Mouse (Mus musculus) retina, postnatal 7 days (tissue): Measurements from ENCODE around the gene Slc1a7.

ENCODE experiments used
- DNase-seq: peaks from one replicate; pipeline ENCODE4 v3.0.0-alpha.2; 2012; ENCODE audit warnings: low read depth, low spot score

Slc1a7 gene

DNA sequence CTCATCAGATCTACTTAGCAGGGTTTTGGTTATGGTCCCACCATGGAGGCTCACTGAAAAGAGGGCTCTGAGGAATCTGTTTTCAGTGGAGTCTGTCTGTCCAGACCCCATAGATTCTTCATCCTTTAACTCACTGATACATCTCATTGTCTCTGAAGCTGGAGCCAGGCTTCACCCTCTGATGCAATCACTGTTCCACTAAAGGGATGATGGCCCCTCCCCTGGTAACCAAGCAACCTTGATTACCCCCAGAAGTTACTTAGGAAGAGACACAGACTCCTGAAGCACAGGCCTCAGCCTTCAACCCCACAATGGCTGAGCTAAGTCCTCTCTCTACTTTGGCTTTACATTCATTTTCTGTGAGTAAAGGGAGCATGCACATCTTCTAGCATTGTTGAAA, 1.6 kb downstream of the Slc1a7 start:
- DNase-seq = no peak

DNA sequence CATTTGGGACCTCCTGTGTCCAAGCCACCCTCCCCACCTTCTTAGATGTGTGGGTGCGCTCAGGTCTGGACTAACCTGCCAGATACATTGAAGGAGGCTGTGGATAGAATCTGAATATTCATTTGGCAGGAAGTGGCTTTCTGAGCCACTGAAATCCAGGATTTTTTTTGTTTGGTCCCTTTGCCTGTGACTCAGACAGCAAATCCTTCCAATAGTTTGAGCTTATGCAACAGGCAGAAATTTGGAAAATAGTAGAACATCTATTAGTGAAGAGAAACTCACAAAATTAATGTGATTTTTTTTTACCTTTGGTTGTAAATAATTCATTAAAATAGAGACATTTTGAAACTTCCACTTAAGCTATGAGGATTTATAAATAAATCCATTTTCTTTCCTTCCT, 3.0 kb downstream of the Slc1a7 start:
- no peak for DNase-seq

DNA sequence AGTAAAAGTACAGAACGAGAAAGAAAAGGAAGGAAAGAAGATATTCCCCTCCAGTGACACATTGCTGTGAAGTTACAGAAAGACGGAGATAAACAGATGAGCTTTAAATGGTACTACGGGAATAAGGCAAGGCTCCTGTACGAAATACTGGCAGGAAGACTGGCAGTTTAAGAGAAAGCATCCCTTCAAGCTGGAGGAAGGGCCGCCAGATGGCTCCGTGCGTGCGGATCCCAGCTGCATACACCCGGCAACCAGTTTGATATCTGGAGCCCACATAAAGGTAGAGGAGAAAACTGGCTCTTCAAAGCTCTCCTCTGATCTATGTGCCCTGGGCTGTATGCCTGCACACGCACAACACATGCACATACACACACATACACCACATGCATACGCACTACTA, 6.4 kb downstream of the Slc1a7 start:
- no peak for DNase-seq

DNA sequence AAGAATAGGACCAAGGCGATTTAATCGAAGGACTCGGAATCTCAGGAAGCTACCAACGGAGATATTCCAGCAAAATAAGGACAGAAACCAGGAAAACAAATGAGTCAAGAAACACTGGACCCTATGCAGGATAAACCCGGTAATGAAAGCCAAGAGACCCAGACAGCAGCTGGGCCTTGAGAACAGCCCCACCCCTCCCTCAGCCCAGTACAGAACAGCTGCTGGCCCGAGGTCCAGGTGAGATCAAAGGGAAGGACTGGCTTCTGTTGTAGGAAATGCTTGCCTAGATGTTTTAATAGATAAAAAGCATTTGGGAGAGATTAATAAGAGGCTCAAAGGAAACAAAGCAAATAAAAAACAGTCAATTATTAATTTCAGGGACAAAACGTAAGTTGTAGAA, 6.9 kb downstream of the Slc1a7 start:
- DNase-seq = no peak

DNA sequence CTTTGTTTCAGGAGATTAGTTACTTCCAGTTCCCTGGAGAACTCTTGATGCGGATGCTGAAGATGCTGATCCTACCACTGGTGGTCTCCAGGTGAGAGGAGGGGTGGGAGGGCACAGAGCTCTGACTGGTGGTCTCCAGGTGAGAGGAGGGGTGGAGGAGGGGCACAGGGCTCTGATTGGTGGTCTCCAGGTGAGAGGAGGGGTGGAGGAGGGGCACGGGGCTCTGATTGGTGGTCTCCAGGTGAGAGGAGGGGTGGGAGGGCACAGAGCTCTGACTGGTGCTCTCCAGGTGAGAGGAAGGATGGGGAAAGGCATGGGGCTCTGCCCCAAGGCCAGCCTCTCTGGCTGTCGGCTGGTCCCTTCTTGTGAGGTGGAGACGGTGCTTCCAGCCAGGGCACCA, 9.5 kb downstream of the Slc1a7 start:
- no peak for DNase-seq

DNA sequence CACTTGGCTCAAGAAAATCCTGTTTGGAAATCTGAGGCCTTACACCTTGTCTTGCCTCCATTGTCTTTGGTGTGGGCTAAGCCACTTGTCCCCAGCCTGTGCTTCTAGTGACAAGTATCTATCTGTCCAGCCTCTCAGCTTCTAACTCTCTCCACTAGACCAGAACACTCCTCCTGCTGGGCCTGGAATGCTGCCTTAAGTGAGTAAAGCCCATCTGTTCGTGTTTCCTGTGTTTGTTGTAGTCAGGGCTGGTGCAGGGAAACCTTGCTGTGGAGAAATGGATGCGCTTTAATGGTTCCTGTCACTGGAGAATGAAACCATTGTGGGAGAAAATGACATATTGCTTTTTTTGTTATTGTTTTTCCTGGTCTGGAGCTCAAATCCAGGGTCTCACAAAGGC, 11.4 kb downstream of the Slc1a7 start:
- DNase-seq = no peak

DNA sequence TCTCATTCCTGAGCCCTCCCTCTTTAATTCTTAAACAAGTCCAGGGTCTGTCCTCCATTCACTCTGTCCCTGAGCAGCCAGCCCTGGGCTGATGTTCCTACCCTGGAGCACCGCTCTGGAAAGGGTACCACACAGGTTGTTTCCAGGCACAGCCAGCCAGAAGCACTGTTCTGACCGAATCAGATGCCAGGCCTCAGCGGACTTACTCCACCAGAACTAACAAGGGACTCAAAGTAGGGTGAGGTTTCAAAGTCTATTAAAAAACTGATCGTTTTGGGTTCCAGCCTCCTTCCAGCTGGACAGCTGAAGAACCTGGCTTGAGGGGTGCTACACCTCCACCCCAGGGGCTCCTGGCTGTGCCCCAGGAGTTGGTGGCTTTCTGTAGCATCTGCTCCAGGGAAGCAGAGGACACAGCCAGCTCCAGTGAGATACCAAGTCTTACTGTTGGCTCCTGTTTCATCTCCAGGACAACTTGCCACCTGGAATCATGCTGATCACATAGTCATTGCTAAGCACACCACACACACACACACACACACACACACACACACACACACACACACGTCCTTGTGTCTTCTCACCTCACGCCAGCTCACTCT, 12.0 kb downstream of the Slc1a7 start:
- DNase-seq = no peak

DNA sequence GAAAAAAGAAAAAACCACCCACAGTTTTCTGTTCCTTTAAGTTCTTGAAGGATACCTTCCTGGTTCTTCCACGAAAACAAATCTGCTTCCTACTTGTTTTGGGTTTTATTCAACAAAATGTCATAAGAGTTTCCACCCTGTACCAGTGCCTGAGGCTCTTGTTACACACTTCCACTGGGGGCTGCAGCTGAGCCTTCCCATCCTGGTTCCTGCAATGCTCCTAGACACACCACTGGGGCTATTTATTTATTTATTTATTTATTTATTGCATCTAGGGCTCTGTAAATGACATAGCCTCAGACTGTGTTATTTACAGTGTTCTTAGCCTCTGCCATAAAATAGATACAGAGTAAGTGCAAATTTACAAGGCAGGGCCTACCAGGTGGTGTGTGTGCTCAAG, 15.6 kb downstream of the Slc1a7 start:
- no peak for DNase-seq

DNA sequence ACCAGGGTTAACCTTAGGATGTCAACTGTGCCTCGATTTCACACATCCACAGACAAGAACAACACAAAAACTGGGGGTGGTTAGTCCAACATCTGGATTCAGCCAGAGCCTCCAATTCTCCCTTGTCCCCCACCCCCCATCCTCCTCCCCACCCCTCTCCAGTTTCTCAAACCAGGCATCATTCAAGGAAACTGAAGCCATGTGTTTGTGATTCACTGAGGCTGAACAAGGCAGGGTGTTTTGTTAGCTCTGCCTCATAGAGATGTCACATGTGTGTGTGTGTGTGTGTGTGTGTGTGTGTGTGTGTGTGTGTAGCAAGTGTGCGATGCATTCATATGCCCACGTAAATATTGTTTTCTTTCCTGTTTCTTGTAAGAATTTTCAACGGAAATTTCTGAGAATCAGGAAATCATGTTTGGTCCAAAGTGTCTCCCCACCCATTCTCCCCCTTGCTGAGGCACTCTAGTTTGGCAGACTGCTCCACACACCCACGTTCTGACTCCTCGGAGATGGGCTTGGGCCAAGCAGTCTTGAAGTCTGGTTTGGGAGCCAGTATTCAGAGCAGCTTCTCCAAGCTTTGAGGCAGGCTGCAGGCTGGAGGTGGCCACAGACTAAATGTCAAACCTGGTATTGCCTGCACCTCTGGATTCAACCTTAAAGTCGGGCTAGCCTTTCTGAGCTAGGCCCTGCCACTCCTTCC, 16.3 kb downstream of the Slc1a7 start:
- no peak for DNase-seq

DNA sequence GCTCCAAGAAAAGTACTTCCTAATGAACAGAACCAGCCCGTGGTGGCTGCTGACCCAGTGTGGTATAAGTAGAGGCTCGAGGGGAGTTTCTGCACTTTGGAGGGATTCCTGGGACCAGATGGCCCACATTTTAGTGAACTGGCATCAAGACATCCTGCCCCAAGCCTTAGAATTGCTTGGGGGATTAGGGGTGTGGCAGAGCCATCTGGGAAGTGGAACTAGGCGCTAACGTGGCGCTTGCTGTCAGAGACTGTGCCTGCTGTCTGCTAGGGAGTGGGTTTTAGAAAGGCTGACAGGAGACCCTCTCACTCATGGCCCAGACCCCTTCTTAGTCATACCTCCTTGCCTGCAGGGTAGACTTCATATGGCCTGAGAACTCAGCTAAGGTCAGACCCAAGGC, 17.7 kb downstream of the Slc1a7 start:
- no peak for DNase-seq

DNA sequence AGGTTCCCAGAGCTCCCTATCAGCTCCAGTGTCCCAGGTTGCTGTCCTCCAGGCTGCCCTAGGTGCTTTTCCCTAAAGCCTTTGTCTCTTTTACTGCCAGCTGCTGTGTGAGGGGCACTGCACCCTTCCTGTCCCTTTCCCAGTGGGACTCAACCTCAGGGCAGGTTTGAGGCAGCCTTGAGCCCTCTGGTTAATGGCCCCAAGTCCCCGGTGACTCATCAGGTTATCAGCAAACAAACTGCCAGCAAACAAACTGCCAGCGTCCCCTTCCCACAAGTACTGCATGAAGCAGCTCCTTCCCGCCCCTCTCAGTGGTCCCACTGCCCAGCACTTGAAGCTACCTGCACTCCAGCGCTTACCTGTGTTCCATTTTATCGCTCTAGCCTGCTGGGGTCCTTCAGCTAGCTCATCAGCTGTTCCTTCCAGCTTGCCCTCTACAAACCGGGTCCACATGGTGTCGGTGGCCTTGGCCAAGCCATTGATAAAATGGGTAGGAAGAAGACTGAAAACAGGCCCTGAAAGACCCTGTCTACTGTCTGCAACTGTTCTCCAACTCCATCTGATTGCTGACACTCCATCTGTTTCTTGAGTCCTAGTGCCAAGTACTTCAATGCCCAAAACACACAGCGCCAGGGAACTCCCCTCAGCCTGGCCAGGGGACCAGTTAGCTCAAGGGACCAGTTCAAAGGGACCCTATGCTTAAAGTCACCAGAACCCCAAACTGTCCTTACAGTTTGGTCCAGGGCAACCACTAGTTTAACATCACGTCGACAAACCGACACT, 18.4 kb downstream of the Slc1a7 start:
- no peak for DNase-seq

DNA sequence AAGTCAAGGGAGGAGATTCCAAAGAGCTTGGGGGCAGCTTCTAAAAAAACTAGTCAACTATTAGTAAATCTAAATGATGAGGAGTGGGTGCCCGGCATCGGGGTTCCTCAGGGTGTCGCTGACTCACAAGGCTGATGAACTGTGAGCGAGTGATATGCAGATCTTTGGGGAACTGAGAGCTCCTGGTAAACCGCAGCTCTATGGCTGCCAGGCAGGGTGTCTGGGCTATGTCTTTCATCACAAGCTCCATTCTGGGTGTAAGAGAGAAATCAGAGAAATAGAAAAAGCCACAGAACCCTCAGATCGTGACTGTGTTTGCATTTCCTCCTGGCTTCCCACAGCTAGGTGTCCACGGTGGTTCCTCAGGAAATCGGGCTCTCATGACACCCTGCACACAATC, 20.8 kb downstream of the Slc1a7 start:
- DNase-seq = no peak

DNA sequence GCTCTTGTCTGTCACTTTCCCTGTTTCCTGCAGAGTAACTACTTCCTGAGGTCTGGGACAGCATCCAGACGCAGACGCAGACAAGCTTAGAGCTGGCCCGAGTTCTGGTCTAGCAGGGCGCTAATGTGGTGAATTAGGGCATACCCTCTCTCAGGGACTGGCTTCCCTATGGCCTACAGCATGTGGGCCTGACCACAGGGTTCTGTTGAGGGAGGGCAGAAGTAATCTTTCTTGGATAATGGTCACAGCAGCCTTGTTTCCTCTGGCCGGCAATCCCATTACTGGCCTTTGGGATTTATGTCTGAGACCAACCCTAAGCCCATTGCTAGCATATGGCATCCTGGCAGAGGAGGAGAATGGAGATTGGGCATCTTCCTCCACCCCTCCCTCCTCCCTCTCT, 22.7 kb downstream of the Slc1a7 start:
- peak; percentile 59 for DNase-seq

DNA sequence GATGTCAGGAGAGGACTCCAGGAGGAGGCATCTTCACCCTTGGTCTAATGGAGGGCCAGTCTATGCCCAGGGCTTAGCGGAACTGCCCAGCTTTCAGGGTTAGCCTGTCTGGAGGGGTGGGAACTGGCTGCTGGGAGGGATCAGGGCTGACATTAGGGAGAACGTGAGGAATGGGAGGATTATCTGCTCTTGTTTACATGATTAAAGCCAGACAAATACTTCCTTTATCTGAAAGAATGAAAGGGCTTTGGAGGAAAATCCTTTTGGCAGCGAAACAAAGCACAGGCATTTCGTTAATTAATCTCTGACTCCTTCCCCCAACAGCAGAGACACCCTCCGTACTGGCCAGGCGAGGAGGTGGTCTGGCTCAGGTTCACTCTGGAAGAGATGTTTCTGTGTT, 23.7 kb downstream of the Slc1a7 start:
- DNase-seq = peak; percentile 57

DNA sequence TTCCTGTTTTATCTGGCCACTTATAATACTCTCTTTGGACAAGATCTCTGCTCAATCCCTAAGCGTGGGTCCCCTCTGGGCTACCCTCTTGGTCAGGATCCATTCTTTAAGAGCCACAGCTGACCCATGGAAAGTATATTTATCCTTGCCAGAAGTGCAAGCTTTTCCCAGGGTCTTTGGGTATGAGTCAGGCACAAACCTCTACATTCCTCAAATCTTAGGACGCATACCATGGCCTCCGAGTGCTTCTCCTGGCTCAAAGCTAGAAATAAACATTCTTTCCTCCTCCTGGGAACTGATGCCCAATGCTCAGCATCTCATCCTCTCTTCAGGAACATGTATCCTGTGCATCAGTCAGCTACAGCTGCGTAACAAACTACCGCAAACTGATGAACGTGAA, 26.9 kb downstream of the Slc1a7 start:
- no peak for DNase-seq

DNA sequence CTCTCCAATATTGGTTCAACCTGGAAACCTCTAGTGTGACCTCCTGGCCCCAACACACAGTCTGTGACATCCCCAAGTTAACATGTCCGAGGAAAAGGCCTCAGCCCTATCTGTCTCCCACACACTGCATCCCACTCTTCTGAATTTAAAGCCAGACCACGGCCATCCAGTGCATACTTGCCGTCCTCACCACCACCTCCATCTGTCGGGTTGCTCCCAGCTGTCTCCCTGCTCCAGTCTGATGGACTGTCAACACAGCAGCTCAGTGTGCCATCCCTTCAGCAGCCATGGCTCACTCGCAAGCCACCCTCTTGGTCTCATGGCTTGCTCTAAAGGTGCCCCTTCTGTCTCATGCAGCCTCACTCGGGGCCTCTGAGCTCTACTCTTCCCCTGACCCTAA, 27.6 kb downstream of the Slc1a7 start:
- no peak for DNase-seq

DNA sequence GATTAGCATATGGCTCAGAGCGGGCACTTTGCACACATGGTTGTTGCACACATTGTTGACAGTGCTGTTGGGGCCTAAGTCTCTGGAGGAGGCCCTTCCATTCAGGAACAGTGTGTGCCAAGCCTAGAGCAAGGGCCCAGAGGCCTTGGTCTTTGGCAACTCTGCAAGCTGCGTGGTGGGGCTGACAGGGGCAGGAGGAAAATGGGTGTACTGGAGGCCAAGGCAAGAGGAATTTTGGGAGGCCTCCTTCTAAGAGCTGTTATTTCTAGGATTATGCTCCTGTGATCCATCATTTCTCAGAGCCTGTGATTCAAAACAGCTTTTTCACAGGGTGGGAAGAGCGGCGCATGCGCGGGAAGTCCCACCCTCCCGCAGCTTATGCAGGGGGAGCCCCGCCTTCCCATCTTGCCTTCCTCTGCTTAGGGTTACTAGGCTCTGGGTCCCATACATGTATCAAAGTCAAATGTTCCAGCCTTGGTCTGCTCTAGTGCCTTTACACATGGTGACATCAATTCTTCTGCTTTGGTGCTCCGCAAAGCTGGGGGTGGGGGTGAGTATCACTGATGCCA, 28.4 kb downstream of the Slc1a7 start:
- no peak for DNase-seq

DNA sequence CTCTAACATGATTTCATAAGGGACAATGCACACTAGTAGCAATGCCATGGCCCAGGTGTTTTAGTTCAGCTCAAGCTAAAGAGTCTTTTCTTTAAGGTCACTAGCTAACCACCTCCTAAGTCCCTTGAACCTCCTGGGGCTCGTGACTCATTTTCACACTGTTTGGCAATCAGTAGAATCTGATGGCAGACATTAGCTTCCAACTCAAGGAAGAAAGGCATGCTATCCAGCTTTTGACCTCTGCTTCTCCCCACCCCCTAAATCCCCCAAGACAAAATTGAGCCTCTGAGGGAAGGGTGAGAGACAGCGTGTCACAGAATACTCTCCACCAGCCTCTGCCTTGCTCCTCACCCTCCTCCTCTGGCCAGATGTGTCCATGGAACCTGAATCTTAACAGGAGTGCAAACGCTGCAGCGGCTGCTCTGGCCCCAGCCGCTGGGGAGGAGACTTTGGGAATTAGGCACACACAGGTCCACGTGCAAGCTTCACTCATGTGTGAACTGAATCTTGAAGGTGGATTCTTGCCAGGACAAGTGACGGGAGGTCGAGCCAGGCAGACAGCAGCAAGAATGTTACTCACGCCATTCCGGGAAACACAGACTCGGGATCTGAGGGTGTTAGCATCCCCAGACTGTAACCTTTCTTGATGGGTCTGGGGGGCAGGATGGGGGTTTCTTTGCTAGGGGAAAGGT, 30.7 kb downstream of the Slc1a7 start:
- no peak for DNase-seq

DNA sequence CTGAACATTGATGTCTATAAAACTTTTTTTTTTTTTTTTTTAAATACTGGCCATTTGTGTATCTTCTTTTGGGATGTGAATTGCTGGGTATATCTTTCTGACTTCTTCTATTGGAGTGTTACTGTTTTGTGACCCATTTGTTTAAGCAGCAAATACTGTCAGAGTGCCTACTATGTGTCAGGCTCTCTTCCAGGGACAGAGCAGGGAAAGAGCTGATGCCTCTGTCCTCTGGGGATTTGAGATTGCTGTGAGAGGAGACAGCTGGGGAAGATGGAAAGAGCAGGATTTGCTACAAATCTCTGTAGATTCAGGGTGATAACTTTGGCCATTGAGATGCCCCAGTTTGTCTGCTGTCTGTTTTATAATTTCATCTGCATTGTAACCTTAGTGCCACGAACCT, 31.2 kb downstream of the Slc1a7 start:
- no peak for DNase-seq

DNA sequence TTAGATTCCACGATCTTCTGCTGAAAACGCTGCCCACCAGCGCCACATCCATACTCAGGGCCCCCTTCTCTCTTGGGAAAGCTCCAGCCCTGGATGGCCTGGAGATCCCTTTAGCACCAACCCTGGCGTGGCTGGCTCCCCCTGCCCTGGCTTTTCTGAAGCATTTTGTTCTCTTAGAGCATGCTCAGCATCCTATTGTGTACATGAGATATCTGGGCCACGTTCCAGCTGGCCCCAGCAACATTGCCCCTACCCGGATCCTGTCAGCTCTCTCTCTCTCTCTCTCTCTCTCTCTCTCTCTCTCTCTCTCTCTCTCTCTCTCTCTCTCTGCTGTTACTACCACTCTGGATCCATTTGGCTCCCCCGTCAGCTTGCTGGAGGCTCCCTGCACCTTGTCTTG, 37.2 kb downstream of the Slc1a7 start:
- no peak for DNase-seq

DNA sequence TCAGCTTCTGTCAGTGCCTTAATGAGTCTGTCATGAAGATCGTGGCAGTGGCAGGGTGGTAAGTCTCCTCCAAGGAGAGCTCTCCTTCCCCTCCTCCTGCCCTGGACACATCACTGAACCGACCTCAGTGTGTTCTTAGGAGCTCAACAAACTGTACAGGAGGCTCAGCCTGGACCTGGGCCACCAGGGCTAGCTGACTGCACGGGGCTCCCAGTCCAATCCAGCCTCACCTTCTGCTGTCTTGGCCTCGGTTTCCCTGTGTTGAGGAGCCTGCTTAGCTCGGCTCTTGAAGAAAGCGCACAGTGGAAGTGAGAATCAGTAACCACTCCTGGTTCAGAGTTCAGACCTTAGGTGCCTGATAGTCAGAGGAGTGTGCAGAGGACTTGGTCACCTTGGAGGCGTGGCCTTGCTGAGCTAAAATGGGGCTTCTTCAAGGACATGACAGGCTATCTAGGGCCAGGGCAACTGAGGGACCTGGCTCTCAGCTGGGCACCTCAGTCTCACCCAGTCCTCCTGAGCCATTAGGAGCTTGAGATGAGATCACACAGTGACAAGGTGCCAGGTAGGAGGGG, 39.5 kb downstream of the Slc1a7 start:
- no peak for DNase-seq

DNA sequence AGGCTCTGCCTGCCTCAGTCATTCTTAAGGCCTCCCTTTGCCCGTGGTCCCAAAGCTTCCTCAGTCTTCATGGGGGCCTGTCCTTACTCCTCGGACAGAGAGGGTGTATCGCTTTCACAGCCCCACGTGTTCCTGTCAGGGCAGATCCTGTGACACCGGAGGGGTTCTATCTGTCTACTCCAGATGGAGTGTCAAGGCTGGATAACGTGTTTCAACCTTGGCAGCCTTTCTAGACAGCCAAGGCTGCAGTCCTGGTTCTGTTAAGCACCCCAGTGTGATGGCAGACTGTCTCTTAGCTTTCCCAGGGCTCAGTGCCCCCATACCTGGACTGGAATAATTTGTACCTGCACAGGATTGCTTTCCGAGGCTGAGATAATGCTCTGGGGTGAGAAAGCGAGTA, 40.4 kb downstream of the Slc1a7 start:
- DNase-seq = no peak
